Mouse (Mus musculus): ENCODE measurements at regions not wholly inside any gene's neighbourhood (a gene's known extent, or its start where the extent isn't known, plus 50 kb on each side); places are given as distances from the start of the nearest gene placed in this dataset.

- no peak for DNase-seq (ENCODE audit: low spot score)
Measured at GRCm38 (mm10) chrX:98375437-98375836, 226.9 kb downstream of the Ar start.

- peak; percentile 8 for DNase-seq (ENCODE audit: low spot score)
Measured at GRCm38 (mm10) chrX:98380247-98380905, 231.8 kb downstream of the Ar start.

- DNase-seq (ENCODE audit: low spot score) = no peak
Measured at GRCm38 (mm10) chrX:98384017-98384416, 235.4 kb downstream of the Ar start.

- no peak for DNase-seq (ENCODE audit: low spot score)
Measured at GRCm38 (mm10) chrX:98392376-98392775, 243.8 kb downstream of the Ar start.

GRCm38 (mm10) chrX:98409090-98409489 lies 260.5 kb downstream of the Ar start:
- no peak for DNase-seq (ENCODE audit: low spot score)

- no peak for DNase-seq (ENCODE audit: low spot score)
Measured at GRCm38 (mm10) chrX:98419437-98419836, 270.9 kb downstream of the Ar start.

- DNase-seq (ENCODE audit: low spot score) = no peak
Measured at GRCm38 (mm10) chrX:98452026-98452425, 303.5 kb downstream of the Ar start.

DNA sequence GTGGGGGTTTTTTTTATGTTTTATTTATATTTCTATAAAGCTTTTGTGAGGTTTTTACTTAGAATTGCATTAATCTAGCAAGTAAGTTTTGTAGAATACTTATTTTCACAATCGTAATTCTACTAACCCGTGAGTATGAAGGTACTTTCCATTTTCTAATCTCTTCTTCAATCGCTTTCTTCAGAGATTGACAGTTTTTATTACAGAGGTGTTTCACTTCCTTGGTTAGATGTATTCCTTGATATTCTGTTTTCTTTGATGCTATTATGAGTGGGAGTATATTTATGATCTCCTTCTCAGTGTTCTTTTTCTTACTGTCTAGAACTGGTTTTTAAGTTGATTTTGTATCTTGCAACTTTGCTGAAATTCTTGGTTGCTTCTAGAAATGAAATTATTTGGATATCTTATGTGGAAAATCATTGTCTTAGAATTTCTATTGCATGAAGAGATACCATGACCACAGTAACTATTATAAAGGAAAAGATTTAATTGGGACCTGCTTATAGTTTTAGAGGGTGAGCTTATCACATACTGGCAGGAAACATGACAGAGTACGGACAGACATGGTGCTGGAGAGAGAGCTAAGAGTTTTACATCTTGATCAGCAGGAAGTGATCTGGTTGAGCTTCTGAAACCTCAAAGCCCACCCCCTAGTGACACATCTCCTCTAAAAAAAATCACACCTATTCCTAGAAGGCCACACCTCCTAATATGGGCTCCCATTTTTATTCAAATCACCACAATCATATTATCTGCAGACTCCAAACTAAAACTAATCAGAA lies 328.1 kb downstream of the Ar start:
- no peak for DNase-seq (ENCODE audit: low spot score)
